Mouse (Mus musculus): ENCODE data around the gene Dact2. TPM values are rescaled to one million over a fixed set of nuclear protein-coding genes. Genes with fewer than 3 reads are reported as not detected.

The Dact2 gene
- polyA plus RNA-seq, 1 experiment from 2014 or later: 7.8 TPM

DNA sequence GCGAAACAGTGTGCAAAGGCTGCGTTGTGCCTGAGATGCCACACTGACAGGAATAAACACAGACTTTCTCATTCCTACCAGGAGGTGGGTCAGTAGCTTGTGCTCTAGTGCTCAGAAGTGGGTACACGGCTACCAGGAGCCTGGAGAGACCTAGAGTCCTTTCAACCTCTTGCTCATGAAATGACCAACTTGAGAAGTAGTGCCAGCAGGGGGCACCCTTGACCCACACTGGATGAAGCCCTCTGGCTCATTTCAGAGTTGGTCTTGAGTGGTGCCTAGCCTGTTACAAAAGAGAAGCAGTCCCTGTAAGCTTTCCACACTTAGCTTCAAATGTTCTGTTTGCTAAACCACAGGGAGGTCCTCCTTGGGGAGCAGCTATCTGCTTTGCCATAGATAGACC, 28.5 kb upstream of the Dact2 start:
- WGBS: 46% methylated on average over 3 of the region's 3 CpGs
- H3K27ac ChIP-seq (ENCODE audit: low read depth, low read length): no peak overlapping the region
- no peak for ATAC-seq

GRCm38 (mm10) chr17:14230698-14231430, 26.8 kb upstream of the Dact2 start:
- TF ChIP-seq CTCF (IDR thresholded peaks at IDR 0.05; ENCODE audit: low read depth): no peak
- no peaks in the 10 kb centered on the region for H3K36me3 ChIP-seq (ENCODE audit: control insufficient read depth, insufficient read depth)
- 33% methylated on average over 13 of the region's 13 CpGs for WGBS
- no peak overlapping the region for H3K4me3 ChIP-seq (ENCODE audit: low read depth, low read length)
- no peaks in the 10 kb centered on the region for H3K9me3 ChIP-seq (ENCODE audit: control insufficient read depth)
- H3K4me1 ChIP-seq (replicated peaks; ENCODE audit: control insufficient read depth, insufficient read depth, low read length): peaks cover 4% of the 10 kb centered on the region; the same call in 1 of the 2 replicates
- no peak for ATAC-seq
- no peak overlapping the region for H3K4me2 ChIP-seq (replicated peaks; ENCODE audit: low read depth)
- no peak overlapping the region for H3K9ac ChIP-seq (ENCODE audit: low read depth, low read length)
- no peak overlapping the region for H3K27ac ChIP-seq (ENCODE audit: low read depth, low read length)
- H3K27me3 ChIP-seq (replicated peaks; ENCODE audit: control insufficient read depth, insufficient read depth, low read length): no peaks in the 10 kb centered on the region

More for the DNA sequence above, 28.5 kb upstream of the Dact2 start:
- H3K4me2 ChIP-seq (replicated peaks; ENCODE audit: low read depth): no peak overlapping the region
- peaks cover 4% of the 10 kb centered on the region; the same call in 1 of the 2 replicates for H3K4me1 ChIP-seq (replicated peaks; ENCODE audit: control insufficient read depth, insufficient read depth, low read length)
- H3K9ac ChIP-seq (ENCODE audit: low read depth, low read length): no peak overlapping the region
- H3K9me3 ChIP-seq (ENCODE audit: control insufficient read depth): no peaks in the 10 kb centered on the region
- no peak overlapping the region for H3K4me3 ChIP-seq (ENCODE audit: low read depth, low read length)
- no peaks in the 10 kb centered on the region for H3K27me3 ChIP-seq (replicated peaks; ENCODE audit: control insufficient read depth, insufficient read depth, low read length)
- H3K36me3 ChIP-seq (ENCODE audit: control insufficient read depth, insufficient read depth): no peaks in the 10 kb centered on the region
- peak; percentile 94 for TF ChIP-seq CTCF (IDR thresholded peaks at IDR 0.05; ENCODE audit: low read depth)

GRCm38 (mm10) chr17:14228381-14228780, 24.3 kb upstream of the Dact2 start:
- Histone ChIP-seq H3K27me3 (replicated peaks; ENCODE audit: control insufficient read depth, insufficient read depth, low read length) (no peaks in the 10 kb centered on the region), H3K4me1 (replicated peaks; ENCODE audit: control insufficient read depth, insufficient read depth, low read length) (no peaks in the 10 kb centered on the region; the same call in 1 of the 2 replicates), H3K4me3 (ENCODE audit: low read depth, low read length) (no peak overlapping the region), H3K9ac (ENCODE audit: low read depth, low read length) (no peak overlapping the region), H3K4me2 (replicated peaks; ENCODE audit: low read depth) (peak overlapping the region; percentile 54; the same call in 1 of the 2 replicates), H3K9me3 (ENCODE audit: control insufficient read depth) (no peaks in the 10 kb centered on the region), H3K36me3 (ENCODE audit: control insufficient read depth, insufficient read depth) (no peaks in the 10 kb centered on the region), H3K27ac (ENCODE audit: low read depth, low read length) (peak overlapping the region; percentile 88)
- WGBS: 43% methylated on average over 4 of the region's 4 CpGs
- ATAC-seq: peak; percentile 84
- no peak for TF ChIP-seq CTCF (IDR thresholded peaks at IDR 0.05; ENCODE audit: low read depth)

DNA sequence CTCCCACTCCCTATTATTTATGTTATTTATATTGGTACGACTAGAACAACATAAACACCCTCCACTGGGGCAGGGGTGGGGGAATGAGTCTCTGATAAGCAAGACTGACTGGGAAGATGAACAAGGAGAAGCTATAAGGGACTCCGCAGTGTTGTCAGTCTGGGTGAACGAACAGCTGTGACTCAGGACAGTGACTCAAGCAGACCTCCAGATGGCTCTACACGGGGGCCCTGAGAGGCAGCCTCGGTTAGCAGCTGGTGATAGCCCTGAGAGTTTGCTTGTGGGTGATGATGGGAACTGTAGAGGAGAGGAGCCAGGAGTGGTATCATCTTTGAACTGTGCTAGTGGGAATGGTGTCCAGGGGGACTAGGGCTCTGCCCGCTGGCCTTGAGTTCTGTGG, 23.5 kb upstream of the Dact2 start:
- Histone ChIP-seq H3K27ac (ENCODE audit: low read depth, low read length) (peak overlapping the region; percentile 88), H3K9ac (ENCODE audit: low read depth, low read length) (0 out of 2 replicates have a peak overlapping the region, but pooled peaks have one; percentile 34), H3K4me3 (ENCODE audit: low read depth, low read length) (0 out of 2 replicates have a peak overlapping the region, but pooled peaks have one; percentile 12), H3K36me3 (ENCODE audit: control insufficient read depth, insufficient read depth) (no peaks in the 10 kb centered on the region), H3K4me1 (replicated peaks; ENCODE audit: control insufficient read depth, insufficient read depth, low read length) (no peaks in the 10 kb centered on the region; the same call in 1 of the 2 replicates), H3K27me3 (replicated peaks; ENCODE audit: control insufficient read depth, insufficient read depth, low read length) (no peaks in the 10 kb centered on the region), H3K4me2 (replicated peaks; ENCODE audit: low read depth) (peak overlapping the region; percentile 54), H3K9me3 (ENCODE audit: control insufficient read depth) (no peaks in the 10 kb centered on the region)
- no peak; the same call in 1 of the 2 replicates for ATAC-seq
- TF ChIP-seq CTCF (IDR thresholded peaks at IDR 0.05; ENCODE audit: low read depth): no peak
- 23% methylated on average over 6 of the region's 6 CpGs for WGBS

- Histone ChIP-seq H3K27me3 (replicated peaks; ENCODE audit: control insufficient read depth, insufficient read depth, low read length) (no peaks in the 10 kb centered on the region), H3K4me2 (replicated peaks; ENCODE audit: low read depth) (peak overlapping the region; percentile 54), H3K4me1 (replicated peaks; ENCODE audit: control insufficient read depth, insufficient read depth, low read length) (no peaks in the 10 kb centered on the region; the same call in 1 of the 2 replicates), H3K9me3 (ENCODE audit: control insufficient read depth) (no peaks in the 10 kb centered on the region), H3K9ac (ENCODE audit: low read depth, low read length) (0 out of 2 replicates have a peak overlapping the region, but pooled peaks have one; percentile 42), H3K36me3 (ENCODE audit: control insufficient read depth, insufficient read depth) (no peaks in the 10 kb centered on the region), H3K27ac (ENCODE audit: low read depth, low read length) (peak overlapping the region; percentile 88), H3K4me3 (ENCODE audit: low read depth, low read length) (0 out of 2 replicates have a peak overlapping the region, but pooled peaks have one; percentile 12)
- TF ChIP-seq CTCF (IDR thresholded peaks at IDR 0.05; ENCODE audit: low read depth): no peak
- 34% methylated on average over 4 of the region's 4 CpGs for WGBS
- no peak for ATAC-seq
Measured at GRCm38 (mm10) chr17:14226778-14227177, 22.7 kb upstream of the Dact2 start.

GRCm38 (mm10) chr17:14225982-14226652, 22.0 kb upstream of the Dact2 start:
- H3K27me3 ChIP-seq (replicated peaks; ENCODE audit: control insufficient read depth, insufficient read depth, low read length): no peaks in the 10 kb centered on the region
- no peak overlapping the region; the same call in 1 of the 2 replicates for H3K4me2 ChIP-seq (replicated peaks; ENCODE audit: low read depth)
- H3K9me3 ChIP-seq (ENCODE audit: control insufficient read depth): no peaks in the 10 kb centered on the region
- no peak overlapping the region for H3K9ac ChIP-seq (ENCODE audit: low read depth, low read length)
- 41% methylated on average over 9 of the region's 9 CpGs for WGBS
- H3K27ac ChIP-seq (ENCODE audit: low read depth, low read length): peak overlapping the region; percentile 86
- no peaks in the 10 kb centered on the region for H3K36me3 ChIP-seq (ENCODE audit: control insufficient read depth, insufficient read depth)
- no peaks in the 10 kb centered on the region; the same call in 1 of the 2 replicates for H3K4me1 ChIP-seq (replicated peaks; ENCODE audit: control insufficient read depth, insufficient read depth, low read length)
- TF ChIP-seq CTCF (IDR thresholded peaks at IDR 0.05; ENCODE audit: low read depth): no peak
- H3K4me3 ChIP-seq (ENCODE audit: low read depth, low read length): no peak overlapping the region
- ATAC-seq: peak; percentile 84
